Mouse (Mus musculus) forebrain, embryonic 14.5 days (tissue): Measurements from ENCODE around the gene Fabp3. TPM values are rescaled to one million over a fixed set of nuclear protein-coding genes. Genes with fewer than 3 reads are reported as not detected.

ENCODE experiments used
- ATAC-seq: fragments of 200-750 bp; cut with Nextera tagmentation; 2 replicates; pipeline ENCODE4 v1.8.0; 2017; ENCODE audit warnings: mild to moderate bottlenecking, moderate library complexity
- DNase-seq: peaks from one replicate; pipeline ENCODE4 v3.0.0-alpha.2; 2015; ENCODE audit warnings: low spot score
- H3K27ac ChIP-seq: fragments of 300-500 bp; sonication (generic); 2 replicates; pipeline ENCODE4 v1.5.1; 2014; ENCODE audit warnings: low read depth, mild to moderate bottlenecking, control low read depth, low read length, moderate library complexity
- H3K27me3 ChIP-seq: fragments of 300-500 bp; sonication (generic); replicated peaks from 2 replicates; pipeline ENCODE4 v1.6.1; 2014; ENCODE audit warnings: low read length, control low read depth, mixed read lengths; ENCODE audit not compliant: control insufficient read depth, insufficient read depth
- H3K36me3 ChIP-seq: fragments of 300-500 bp; sonication (generic); 2 replicates; pipeline ENCODE4 v1.6.1; 2014; ENCODE audit warnings: low read length, control low read depth; ENCODE audit not compliant: control insufficient read depth, insufficient read depth
- H3K4me1 ChIP-seq: fragments of 300-500 bp; sonication (generic); 2 replicates; pipeline ENCODE4 v1.6.1; 2014; ENCODE audit warnings: antibody characterized with exemption, low read length, control low read depth; ENCODE audit not compliant: control insufficient read depth, insufficient read depth
- H3K4me2 ChIP-seq: fragments of 300-500 bp; sonication (generic); 2 replicates; pipeline ENCODE4 v1.6.1; 2014; ENCODE audit warnings: mild to moderate bottlenecking, control low read depth, low read length
- H3K4me3 ChIP-seq: fragments of 300-500 bp; sonication (generic); 2 replicates; pipeline ENCODE4 v1.5.1; 2014; ENCODE audit warnings: low read depth, low read length, control low read depth
- H3K9ac ChIP-seq: fragments of 300-500 bp; sonication (generic); 2 replicates; pipeline ENCODE4 v1.6.1; 2014; ENCODE audit warnings: mild to moderate bottlenecking, low read length, control low read depth, moderate library complexity
- H3K9me3 ChIP-seq: fragments of 300-500 bp; sonication (generic); replicated peaks from 2 replicates; pipeline ENCODE4 v1.6.1; 2016; ENCODE audit warnings: low read length, control low read depth, mixed read lengths; ENCODE audit not compliant: control insufficient read depth
- WGBS: fragments of 180-500 bp; shearing (Covaris S2); extraction: QIAGEN DNeasy Blood & Tissue Kit; methylation state at CpG from one replicate; pipeline ENCODE4 v1.1.7; 2014; 5-methylcytosine and 5-hydroxymethylcytosine counted together
- polyA plus RNA-seq: library from polyadenylated mRNA; unstranded; fragments of >200 nt; fragmentation: Nextera tagmentation; extraction: Ambion mirVana; gene quantifications from 2 replicates; pipeline ENCODE4 v1.2.1, GENCODE M21; 2014

The Fabp3 gene
- polyA plus RNA-seq, 1 experiment from 2014 or later = 107 TPM

DNA sequence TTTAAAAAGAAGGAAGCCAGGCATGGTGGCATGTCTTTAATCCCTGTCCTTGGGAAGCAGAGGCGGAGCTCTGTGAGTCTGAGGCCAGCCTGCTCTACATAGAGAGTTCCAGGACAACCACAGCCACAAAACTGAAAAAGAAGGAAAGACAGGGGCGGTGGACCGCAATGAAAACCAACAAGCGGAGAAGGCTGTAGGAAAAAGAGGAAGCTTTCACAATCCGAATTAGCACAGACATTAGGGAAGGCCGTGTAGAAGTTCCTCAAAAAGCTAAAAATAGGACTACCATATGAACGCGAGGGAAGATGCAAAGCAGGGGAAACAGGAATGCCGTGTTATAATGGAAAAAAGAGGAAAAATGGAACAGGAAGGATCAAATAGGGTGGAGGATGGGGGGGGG is 24.6 kb upstream of the Fabp3 start:
- DNase-seq (no peak), ATAC-seq (no peak)
- WGBS = 86% methylated on average over 9 of the region's 9 CpGs
- no peak overlapping the region for H3K4me2 ChIP-seq
- no peak overlapping the region for H3K9ac ChIP-seq
- H3K27ac ChIP-seq = no peak overlapping the region
- no peaks in the 10 kb centered on the region for H3K9me3 ChIP-seq
- H3K27me3 ChIP-seq = 0 out of 2 replicates have a peak, but pooled peaks cover 3% of the 10 kb centered on the region
- no peaks in the 10 kb centered on the region for H3K36me3 ChIP-seq
- H3K4me1 ChIP-seq = no peaks in the 10 kb centered on the region
- no peak overlapping the region for H3K4me3 ChIP-seq

DNA sequence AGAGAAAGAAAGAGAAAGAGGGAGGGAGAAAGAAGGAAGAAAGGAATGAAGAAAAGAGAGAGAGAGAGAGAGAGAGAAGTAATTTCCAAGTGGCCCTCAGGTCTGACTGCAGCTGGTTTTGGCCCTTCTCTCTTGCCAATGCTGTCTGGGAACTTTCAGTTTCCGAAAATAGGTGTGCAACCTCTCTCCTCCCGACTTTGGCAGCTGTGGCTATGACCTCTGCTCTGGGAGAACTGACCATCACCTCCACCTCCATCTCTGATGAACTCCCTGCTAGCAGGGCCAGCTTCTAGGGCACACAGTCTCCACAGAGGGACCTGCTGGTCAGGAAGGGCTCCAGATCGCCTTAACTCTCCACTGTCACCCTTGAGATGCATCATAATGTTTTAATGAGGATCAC is 21.9 kb upstream of the Fabp3 start:
- no peak for ATAC-seq
- no peak overlapping the region for H3K27ac ChIP-seq
- no peak overlapping the region for H3K4me2 ChIP-seq
- no peaks in the 10 kb centered on the region for H3K36me3 ChIP-seq
- no peaks in the 10 kb centered on the region for H3K4me1 ChIP-seq
- no peaks in the 10 kb centered on the region for H3K27me3 ChIP-seq
- H3K9ac ChIP-seq = no peak overlapping the region
- H3K4me3 ChIP-seq = no peak overlapping the region
- no peak for DNase-seq
- 62% methylated on average over 3 of the region's 3 CpGs for WGBS
- no peaks in the 10 kb centered on the region for H3K9me3 ChIP-seq

DNA sequence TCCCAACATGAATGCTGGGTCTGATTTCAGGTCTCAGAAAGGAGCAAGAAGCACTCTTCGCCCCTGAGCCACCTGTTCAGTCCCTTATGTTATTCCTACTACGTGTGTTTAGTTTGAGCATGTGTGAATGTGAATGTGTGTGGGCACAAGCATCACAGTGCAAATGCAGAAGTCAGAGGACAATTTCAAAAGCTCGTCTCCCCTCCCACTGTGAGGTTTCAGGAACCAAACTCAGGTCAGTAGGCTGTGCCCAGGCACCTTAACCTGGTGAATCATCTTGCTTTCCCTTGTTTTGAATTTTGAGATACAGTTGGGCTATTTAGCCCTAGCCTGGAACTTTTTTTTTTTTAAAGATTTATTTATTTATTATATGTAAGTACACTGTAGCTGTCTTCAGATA is 18.6 kb upstream of the Fabp3 start:
- Histone ChIP-seq H3K27ac (no peak overlapping the region), H3K4me3 (no peak overlapping the region), H3K27me3 (no peaks in the 10 kb centered on the region), H3K36me3 (no peaks in the 10 kb centered on the region), H3K4me1 (no peaks in the 10 kb centered on the region), H3K4me2 (no peak overlapping the region), H3K9me3 (no peaks in the 10 kb centered on the region), H3K9ac (no peak overlapping the region)
- ATAC-seq = no peak
- no peak for DNase-seq
- WGBS = 76% methylated on average over 3 of the region's 3 CpGs

DNA sequence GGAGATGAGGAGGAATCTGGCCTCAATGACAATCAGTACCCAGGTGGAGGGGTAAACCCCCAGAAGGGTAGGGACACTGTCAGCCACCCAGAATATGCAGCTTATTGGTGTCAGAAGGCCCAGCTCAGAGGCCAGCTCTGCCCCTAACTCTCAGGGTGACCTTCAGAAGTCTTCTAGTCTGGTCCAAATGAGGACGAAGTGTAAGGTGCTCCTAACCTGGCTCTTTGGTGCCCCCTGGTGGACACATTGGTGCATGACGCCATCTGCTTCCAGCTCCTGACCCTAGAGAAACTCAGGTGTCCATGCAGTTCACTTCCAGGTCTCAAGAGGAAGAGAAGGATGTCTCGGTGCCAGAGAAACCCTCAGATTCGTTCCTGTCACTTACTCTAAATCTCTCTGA is 16.1 kb upstream of the Fabp3 start:
- no peak overlapping the region for H3K4me2 ChIP-seq
- DNase-seq = peak; percentile 86
- no peaks in the 10 kb centered on the region for H3K9me3 ChIP-seq
- no peak overlapping the region for H3K4me3 ChIP-seq
- no peak overlapping the region for H3K9ac ChIP-seq
- ATAC-seq = peak; percentile 58; the same call in 1 of the 2 replicates
- no peaks in the 10 kb centered on the region for H3K36me3 ChIP-seq
- H3K4me1 ChIP-seq = no peaks in the 10 kb centered on the region
- H3K27me3 ChIP-seq = no peaks in the 10 kb centered on the region
- WGBS = 3% methylated on average over 4 of the region's 4 CpGs
- no peak overlapping the region for H3K27ac ChIP-seq

DNA sequence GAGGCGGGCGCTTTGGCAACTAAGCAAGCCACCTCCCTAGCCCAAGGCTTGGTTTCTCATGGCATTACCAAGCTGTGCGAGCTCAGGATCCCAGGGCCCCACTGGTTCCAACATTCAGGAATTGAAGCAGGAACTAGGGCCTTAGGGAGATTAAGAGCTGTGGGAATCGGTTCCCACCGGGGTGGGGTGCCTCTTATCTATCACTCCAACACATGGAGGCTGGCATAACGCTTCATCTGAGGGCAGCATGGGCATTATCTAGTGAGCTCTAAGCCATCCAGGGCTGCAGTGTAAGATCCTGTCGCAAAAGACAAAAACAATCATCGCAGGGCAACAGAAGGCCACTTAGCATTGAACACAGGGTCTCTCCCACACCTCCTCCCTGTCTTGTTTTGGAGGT is 13.9 kb upstream of the Fabp3 start:
- no peak for DNase-seq
- no peak overlapping the region for H3K9ac ChIP-seq
- H3K36me3 ChIP-seq = no peaks in the 10 kb centered on the region
- H3K4me1 ChIP-seq = no peaks in the 10 kb centered on the region
- no peaks in the 10 kb centered on the region for H3K27me3 ChIP-seq
- H3K4me3 ChIP-seq = no peak overlapping the region
- WGBS = 83% methylated on average over 8 of the region's 8 CpGs
- ATAC-seq = no peak
- no peak overlapping the region for H3K4me2 ChIP-seq
- H3K9me3 ChIP-seq = no peaks in the 10 kb centered on the region
- H3K27ac ChIP-seq = no peak overlapping the region

DNA sequence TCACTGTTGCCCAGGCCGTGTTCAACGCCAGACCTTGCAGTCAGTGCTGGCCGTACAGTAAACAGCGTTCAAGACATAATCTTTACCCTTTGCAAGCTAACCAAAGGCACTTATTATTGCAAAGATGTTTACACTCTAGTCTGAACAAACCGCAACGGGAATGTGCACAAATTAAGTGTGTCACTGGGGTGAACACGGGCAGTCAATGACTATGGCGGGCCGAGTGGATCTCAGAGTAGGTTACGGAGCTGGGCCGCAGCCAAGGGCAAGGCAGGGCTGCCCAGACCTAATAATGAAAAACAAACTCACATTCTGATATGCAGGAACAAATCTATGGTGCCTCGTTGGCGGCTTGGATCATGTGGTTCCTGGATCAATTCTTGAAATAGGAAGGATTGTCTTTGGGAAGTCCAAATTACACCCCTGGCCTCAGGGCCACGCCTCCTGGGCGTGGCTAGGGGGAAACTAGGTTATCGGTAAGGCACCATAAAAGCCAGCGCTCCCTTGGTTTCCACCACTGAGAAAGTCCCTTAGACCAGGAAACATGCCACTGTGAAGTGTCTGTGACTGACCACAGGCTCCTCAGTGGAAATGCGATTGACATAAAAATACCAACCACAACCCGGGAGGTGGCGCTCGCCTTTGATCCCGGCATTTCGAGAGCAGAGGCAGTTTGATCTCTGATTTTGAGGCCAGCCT is 13.2 kb upstream of the Fabp3 start:
- no peak for ATAC-seq
- DNase-seq = no peak
- WGBS = 52% methylated on average over 23 of the region's 23 CpGs
- H3K9ac ChIP-seq = no peak overlapping the region
- no peak overlapping the region for H3K4me2 ChIP-seq
- H3K4me3 ChIP-seq = no peak overlapping the region
- H3K9me3 ChIP-seq = no peaks in the 10 kb centered on the region
- no peaks in the 10 kb centered on the region for H3K36me3 ChIP-seq
- no peaks in the 10 kb centered on the region for H3K4me1 ChIP-seq
- H3K27ac ChIP-seq = no peak overlapping the region
- H3K27me3 ChIP-seq = no peaks in the 10 kb centered on the region

DNA sequence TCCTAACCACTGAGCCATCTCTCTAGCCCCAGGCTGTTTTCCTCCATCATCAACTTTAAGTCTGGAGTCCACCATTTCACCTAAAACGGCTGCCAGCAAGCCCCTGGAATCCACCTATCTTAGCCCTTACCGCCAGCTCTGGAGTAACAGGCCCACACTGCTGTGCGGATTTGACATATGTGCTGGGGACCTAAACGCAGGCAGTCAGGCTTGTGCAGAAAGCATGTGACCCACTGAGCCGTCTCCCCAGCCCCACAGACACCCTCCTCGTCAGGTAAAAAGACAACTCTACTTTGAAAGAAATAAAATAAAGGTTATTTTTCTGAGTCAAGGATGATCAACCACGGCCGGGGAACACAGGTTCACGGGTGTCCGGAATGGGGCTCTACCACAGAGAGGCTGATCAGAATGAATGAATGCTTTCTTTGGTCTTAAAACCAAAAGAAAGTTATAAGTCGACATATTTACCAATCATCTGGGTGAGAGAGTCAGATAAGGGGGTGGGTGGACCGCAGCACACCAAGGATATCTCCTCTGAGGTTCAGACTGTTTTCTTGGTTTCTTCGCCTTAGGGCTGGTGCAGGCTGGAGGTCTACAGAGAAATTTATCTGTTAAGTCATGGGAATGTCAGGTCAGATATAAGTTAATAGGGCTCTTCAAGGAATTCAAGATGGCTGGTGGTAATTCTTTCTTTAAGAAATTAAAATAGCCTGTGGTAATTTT is 12.0 kb upstream of the Fabp3 start:
- 87% methylated on average over 13 of the region's 13 CpGs for WGBS

DNA sequence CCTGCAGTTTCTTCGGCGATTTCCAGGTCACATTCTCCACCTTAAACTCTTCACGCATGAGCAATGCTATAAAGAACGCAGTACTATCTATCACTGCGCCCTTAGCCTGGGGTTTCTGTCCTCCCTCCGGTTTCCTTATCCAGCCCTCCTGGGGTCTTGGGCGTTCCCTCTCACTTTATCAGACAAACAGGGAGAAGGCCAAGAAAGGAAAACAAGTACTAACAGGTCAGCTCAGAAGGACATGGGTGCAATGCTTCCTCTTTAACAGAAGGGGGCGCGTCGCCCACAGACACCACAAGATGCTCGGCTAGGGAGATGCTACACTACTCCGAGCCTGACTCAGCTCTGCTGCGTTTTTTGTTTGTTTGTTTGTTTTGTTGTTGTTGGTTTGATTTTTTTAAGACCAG is 11.3 kb upstream of the Fabp3 start:
- Histone ChIP-seq H3K9ac (no peak overlapping the region), H3K27me3 (no peaks in the 10 kb centered on the region), H3K4me3 (no peak overlapping the region), H3K4me1 (no peaks in the 10 kb centered on the region), H3K4me2 (no peak overlapping the region), H3K27ac (no peak overlapping the region), H3K36me3 (no peaks in the 10 kb centered on the region), H3K9me3 (no peaks in the 10 kb centered on the region)
- DNase-seq (peak; percentile 62), ATAC-seq (peak; percentile 44; the same call in 1 of the 2 replicates)
- WGBS = 21% methylated on average over 13 of the region's 13 CpGs

More for the DNA sequence above, 12.0 kb upstream of the Fabp3 start:
- H3K27ac ChIP-seq = no peak overlapping the region
- H3K4me1 ChIP-seq = no peaks in the 10 kb centered on the region
- no peak overlapping the region for H3K4me3 ChIP-seq
- H3K9ac ChIP-seq = no peak overlapping the region
- no peaks in the 10 kb centered on the region for H3K9me3 ChIP-seq
- H3K36me3 ChIP-seq = no peaks in the 10 kb centered on the region
- DNase-seq (no peak), ATAC-seq (no peak)
- H3K4me2 ChIP-seq = no peak overlapping the region
- H3K27me3 ChIP-seq = no peaks in the 10 kb centered on the region
